Mouse (Mus musculus) testis, adult 2 months (tissue): Measurements from ENCODE around the gene Tnr.

Experiments
- CTCF ChIP-seq: fragments of 200-500 bp; IDR thresholded peaks from 2 replicates; pipeline ENCODE4 v1.5.1; 2012; ENCODE audit warnings: low read depth, mild to moderate bottlenecking, inconsistent platforms, low read length, moderate library complexity; ENCODE audit not compliant: control insufficient read depth, insufficient read depth, insufficient replicate concordance
- POLR2A ChIP-seq: fragments of 200-500 bp; IDR thresholded peaks from 2 replicates; pipeline ENCODE4 v1.6.1; 2012; ENCODE audit warnings: low read depth, mild to moderate bottlenecking, inconsistent platforms, low read length, moderate library complexity; ENCODE audit not compliant: control insufficient read depth

DNA sequence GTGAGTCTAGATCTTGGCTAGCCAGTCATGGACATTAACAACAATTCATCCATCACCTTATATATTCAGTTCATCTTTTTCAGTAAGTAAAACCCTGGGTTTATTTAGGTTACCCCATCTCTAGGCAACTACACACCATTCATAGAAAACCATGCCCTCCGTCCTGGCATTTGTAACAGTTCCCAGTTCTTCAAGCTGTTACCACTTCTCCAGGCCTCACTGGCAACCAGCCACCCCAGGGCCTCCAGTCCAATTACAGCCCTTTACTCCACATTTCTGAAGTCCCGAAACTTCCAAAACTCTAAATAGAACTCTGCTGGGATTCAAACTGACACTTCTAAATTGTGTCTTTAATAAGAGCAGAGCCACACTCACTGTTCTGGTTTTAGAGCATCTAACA lies 397.0 kb downstream of the Tnr start:
- no peak for TF ChIP-seq POLR2A
- no peak for TF ChIP-seq CTCF
